In genomic region chr4:125114638-125115037, GRCm38 (mm10) we compare ENCODE assay signal across 8 mouse cellular contexts. TPM values are rescaled to one million over a fixed set of nuclear protein-coding genes. Genes with fewer than 3 reads are reported as not detected.
A peak's percentile ranks its signal among the peaks of the same experiment; 100 is the strongest.
DNase-seq lines count a peak whose midpoint lies in the region; ATAC-seq and TF ChIP-seq lines count a peak whose summit lies in the region.

No protein-coding gene starts in this region.

- H3K27me3 ChIP-seq in forebrain, embryonic 10.5 days (ENCODE audit: poor library complexity, severe bottlenecking) = peaks cover 3% of the 10 kb centered on the region; the same call in 1 of the 2 replicates
- H3K27me3 ChIP-seq in heart, postnatal 0 days (ENCODE audit: control insufficient read depth, insufficient read depth, low read length) = no peaks in the 10 kb centered on the region
- H3K27me3 ChIP-seq in liver, postnatal 0 days (ENCODE audit: insufficient read depth, low read length) = no peaks in the 10 kb centered on the region
- no peaks in the 10 kb centered on the region for H3K27me3 ChIP-seq in neural tube, embryonic 13.5 days

- peaks cover 25% of the 10 kb centered on the region for H3K4me1 ChIP-seq in forebrain, embryonic 10.5 days
- H3K4me1 ChIP-seq in heart, postnatal 0 days (ENCODE audit: control insufficient read depth, insufficient read depth) = no peaks in the 10 kb centered on the region
- H3K4me1 ChIP-seq in liver, postnatal 0 days (ENCODE audit: insufficient read depth) = peaks cover 26% of the 10 kb centered on the region
- H3K4me1 ChIP-seq in neural tube, embryonic 13.5 days (replicated peaks) = peaks cover 19% of the 10 kb centered on the region

- DNase-seq in CD8-positive naive resting alpha-beta T cell, adult 2 months (ENCODE audit: low read depth in 2 of 2, low spot score in 2 of 2) = peak; percentile 77 to 83
- DNase-seq in brain, embryonic 14.5 days (ENCODE audit: low read depth) = peak; percentile 85
- DNase-seq in forebrain, embryonic 10.5 days (ENCODE audit: extremely low spot score, low spot score) = peak; percentile 74
- peak; percentile 71 for DNase-seq in heart, postnatal 0 days (ENCODE audit: low spot score)
- DNase-seq in layer of hippocampus, adult 18-20 months (ENCODE audit: low spot score in 2 of 2) = peak; percentile 84 to 93
- peak; percentile 78 for DNase-seq in liver, postnatal 0 days
- DNase-seq in telencephalon, adult 2 months (ENCODE audit: low read depth, low spot score) = peak; percentile 85

- no peak overlapping the region for H3K9ac ChIP-seq in heart, postnatal 0 days (replicated peaks; ENCODE audit: low read depth, low read length)
- no peak overlapping the region for H3K9ac ChIP-seq in liver, postnatal 0 days (replicated peaks)
- 0 out of 2 replicates have a peak overlapping the region, but pooled peaks have one; percentile 32 for H3K9ac ChIP-seq in neural tube, embryonic 13.5 days

- no peak overlapping the region for H3K4me2 ChIP-seq in heart, postnatal 0 days (ENCODE audit: low read depth, low read length)
- no peak overlapping the region for H3K4me2 ChIP-seq in liver, postnatal 0 days (ENCODE audit: low read depth, low read length)
- no peak overlapping the region for H3K4me2 ChIP-seq in neural tube, embryonic 13.5 days

- H3K36me3 ChIP-seq in forebrain, embryonic 10.5 days (replicated peaks) = peaks cover 24% of the 10 kb centered on the region
- H3K36me3 ChIP-seq in heart, postnatal 0 days (replicated peaks; ENCODE audit: control insufficient read depth, insufficient read depth, low read length) = peaks cover 24% of the 10 kb centered on the region
- peaks cover 9% of the 10 kb centered on the region for H3K36me3 ChIP-seq in liver, postnatal 0 days (replicated peaks; ENCODE audit: insufficient read depth, low read length)
- peaks cover 27% of the 10 kb centered on the region for H3K36me3 ChIP-seq in neural tube, embryonic 13.5 days

- ATAC-seq in heart, postnatal 0 days (ENCODE audit: insufficient read depth, low read depth) = peak; percentile 56
- peak; percentile 33 for ATAC-seq in liver, postnatal 0 days
- peak; percentile 34; the same call in 1 of the 2 replicates for ATAC-seq in neural tube, embryonic 13.5 days (ENCODE audit: low read depth)

- TF ChIP-seq EP300 in heart, postnatal 0 days (IDR thresholded peaks at IDR 0.05; ENCODE audit: low read depth) = no peak
- no peak for TF ChIP-seq EP300 in liver, postnatal 0 days (IDR thresholded peaks at IDR 0.05; ENCODE audit: low read depth)

- TF ChIP-seq POLR2A in brain, embryonic 14.5 days (IDR thresholded peaks at IDR 0.05; ENCODE audit: borderline replicate concordance, extremely low read depth, insufficient read depth, insufficient read length, poor library complexity, severe bottlenecking) = no peak

- H3K27ac ChIP-seq in forebrain, embryonic 10.5 days = peak overlapping the region; percentile 67; the same call in 1 of the 2 replicates
- peak overlapping the region; percentile 18 for H3K27ac ChIP-seq in heart, postnatal 0 days (ENCODE audit: low read depth)
- peak overlapping the region; percentile 85 for H3K27ac ChIP-seq in liver, postnatal 0 days (ENCODE audit: low read depth)
- H3K27ac ChIP-seq in neural tube, embryonic 13.5 days (replicated peaks) = no peak overlapping the region

- 15% methylated on average over 6 of the region's 6 CpGs for WGBS in forebrain, embryonic 10.5 days
- 9% methylated on average over 6 of the region's 6 CpGs for WGBS in heart, postnatal 0 days
- WGBS in liver, postnatal 0 days (ENCODE audit: insufficient replicate concordance) = 10% methylated on average over 6 of the region's 6 CpGs
- WGBS in neural tube, embryonic 13.5 days = 6% methylated on average over 6 of the region's 6 CpGs

- no peaks in the 10 kb centered on the region for H3K9me3 ChIP-seq in forebrain, embryonic 10.5 days
- H3K9me3 ChIP-seq in heart, postnatal 0 days (replicated peaks; ENCODE audit: control insufficient read depth, low read length) = no peaks in the 10 kb centered on the region
- no peaks in the 10 kb centered on the region for H3K9me3 ChIP-seq in liver, postnatal 0 days (ENCODE audit: low read length)
- H3K9me3 ChIP-seq in neural tube, embryonic 13.5 days = no peaks in the 10 kb centered on the region

- H3K4me3 ChIP-seq in forebrain, embryonic 10.5 days = no peak overlapping the region; the same call in 1 of the 2 replicates
- no peak overlapping the region for H3K4me3 ChIP-seq in heart, postnatal 0 days (ENCODE audit: low read depth, low read length)
- H3K4me3 ChIP-seq in liver, postnatal 0 days (ENCODE audit: low read depth, low read length) = no peak overlapping the region
- H3K4me3 ChIP-seq in neural tube, embryonic 13.5 days = no peak overlapping the region

- peak; percentile 85 for TF ChIP-seq CTCF in brain, embryonic 14.5 days (IDR thresholded peaks at IDR 0.05; ENCODE audit: borderline replicate concordance, extremely low read depth, insufficient read depth, insufficient read length)
- peak; percentile 65 for TF ChIP-seq CTCF in heart, postnatal 0 days (IDR thresholded peaks at IDR 0.05; ENCODE audit: low read depth)
- TF ChIP-seq CTCF in liver, postnatal 0 days (IDR thresholded peaks at IDR 0.05; ENCODE audit: low read depth) = peak; percentile 86

RNA-seq across cellular contexts. Expression of gene Zc3h12a, which starts 13.0 kb away (rescaled TPM):
- 0.57 and 0.85 TPM in 2 replicates for polyA plus RNA-seq in brain, embryonic 14.5 days (2012; rRNA removed)
- 0.17 and 0.26 TPM in 2 replicates for polyA plus RNA-seq in forebrain, embryonic 10.5 days (2016; fragmentation: Nextera tagmentation; extraction: Ambion mirVana)
- total RNA-seq in heart, postnatal 0 days (2014; rRNA removed; ENCODE audit: low replicate concordance) = 0.57 and 1.0 TPM in 2 replicates
- polyA plus RNA-seq in heart, postnatal 0 days (2015; fragmentation: Nextera tagmentation; extraction: Ambion mirVana) = 0.59 and 0.65 TPM in 2 replicates
- 1 to 10 TPM in 1 of 2 experiments, under 1 TPM in 1; 0.99 to 1.3 TPM for total RNA-seq in layer of hippocampus, adult 18-20 months (2021)
- polyA plus RNA-seq in liver, postnatal 0 days (2015; fragmentation: Nextera tagmentation; extraction: Ambion mirVana) = 0.44 and 0.48 TPM in 2 replicates
- polyA plus RNA-seq in neural tube, embryonic 13.5 days (2015; fragmentation: Nextera tagmentation; extraction: Ambion mirVana) = 0.18 and 0.29 TPM in 2 replicates

RNA-seq across cellular contexts. Expression of gene Meaf6, which starts 29.7 kb away (rescaled TPM):
- polyA plus RNA-seq in brain, embryonic 14.5 days (2012; rRNA removed) = 126 and 140 TPM in 2 replicates
- 82.6 and 96.5 TPM in 2 replicates for polyA plus RNA-seq in forebrain, embryonic 10.5 days (2016; fragmentation: Nextera tagmentation; extraction: Ambion mirVana)
- 11.0 and 28.9 TPM in 2 replicates for total RNA-seq in heart, postnatal 0 days (2014; rRNA removed; ENCODE audit: low replicate concordance)
- 28.9 and 33.2 TPM in 2 replicates for polyA plus RNA-seq in heart, postnatal 0 days (2015; fragmentation: Nextera tagmentation; extraction: Ambion mirVana)
- total RNA-seq in layer of hippocampus, adult 18-20 months (2021) = 100 to 1,000 TPM; 113 to 118 TPM
- 15.2 and 16.3 TPM in 2 replicates for polyA plus RNA-seq in liver, postnatal 0 days (2015; fragmentation: Nextera tagmentation; extraction: Ambion mirVana)
- 150 and 151 TPM in 2 replicates for polyA plus RNA-seq in neural tube, embryonic 13.5 days (2015; fragmentation: Nextera tagmentation; extraction: Ambion mirVana)

RNA-seq across cellular contexts. Expression of gene Snip1, which starts 48.2 kb away (rescaled TPM):
- polyA plus RNA-seq in brain, embryonic 14.5 days (2012; rRNA removed) = 19.0 and 20.6 TPM in 2 replicates
- polyA plus RNA-seq in forebrain, embryonic 10.5 days (2016; fragmentation: Nextera tagmentation; extraction: Ambion mirVana) = 28.5 and 30.8 TPM in 2 replicates
- 15.9 and 29.2 TPM in 2 replicates for total RNA-seq in heart, postnatal 0 days (2014; rRNA removed; ENCODE audit: low replicate concordance)
- 9.9 and 10.5 TPM in 2 replicates for polyA plus RNA-seq in heart, postnatal 0 days (2015; fragmentation: Nextera tagmentation; extraction: Ambion mirVana)
- 10 to 100 TPM; 13.8 to 15.4 TPM for total RNA-seq in layer of hippocampus, adult 18-20 months (2021)
- polyA plus RNA-seq in liver, postnatal 0 days (2015; fragmentation: Nextera tagmentation; extraction: Ambion mirVana) = 10.7 and 10.8 TPM in 2 replicates
- 23.8 and 27.9 TPM in 2 replicates for polyA plus RNA-seq in neural tube, embryonic 13.5 days (2015; fragmentation: Nextera tagmentation; extraction: Ambion mirVana)

RNA-seq across cellular contexts. Expression of gene Dnali1, which starts 49.1 kb away (rescaled TPM):
- 1.2 and 1.8 TPM in 2 replicates for polyA plus RNA-seq in brain, embryonic 14.5 days (2012; rRNA removed)
- polyA plus RNA-seq in forebrain, embryonic 10.5 days (2016; fragmentation: Nextera tagmentation; extraction: Ambion mirVana) = 0.28 and 0.30 TPM in 2 replicates
- not detected in 2 replicates for total RNA-seq in heart, postnatal 0 days (2014; rRNA removed; ENCODE audit: low replicate concordance)
- polyA plus RNA-seq in heart, postnatal 0 days (2015; fragmentation: Nextera tagmentation; extraction: Ambion mirVana) = 0.27 TPM in 1 of 2 replicates, not detected in the other
- 1 to 10 TPM in 1 of 2 experiments, under 1 TPM in 1; 0.84 to 1.1 TPM for total RNA-seq in layer of hippocampus, adult 18-20 months (2021)
- 0.06 TPM in 1 of 2 replicates, not detected in the other for polyA plus RNA-seq in liver, postnatal 0 days (2015; fragmentation: Nextera tagmentation; extraction: Ambion mirVana)
- 0.54 and 0.63 TPM in 2 replicates for polyA plus RNA-seq in neural tube, embryonic 13.5 days (2015; fragmentation: Nextera tagmentation; extraction: Ambion mirVana)
